Mouse (Mus musculus) erythroblast, embryonic 14.5 days (primary cell): ENCODE results near the gene Atxn1.

ENCODE experiments used
- GATA1 ChIP-seq: IDR thresholded peaks from 2 replicates; pipeline ENCODE4 v1.6.1; 2012; ENCODE audit warnings: low read length, inconsistent platforms, mixed read lengths
- TAL1 ChIP-seq: IDR thresholded peaks from 3 replicates; pipeline ENCODE4 v1.6.1; 2012; ENCODE audit warnings: low read length, inconsistent platforms, mixed read lengths

GRCm38 (mm10) chr13:45768250-45768649, 196.6 kb downstream of the Atxn1 start:
- TF ChIP-seq GATA1, result no peak
- no peak for TF ChIP-seq TAL1
